Mouse (Mus musculus): ENCODE measurements around the gene Chac1.

Gene Chac1

GRCm38 (mm10) chr2:119327942-119328526 lies 23.0 kb upstream of the Chac1 start:
- no peak for DNase-seq (ENCODE audit: low spot score)

DNA sequence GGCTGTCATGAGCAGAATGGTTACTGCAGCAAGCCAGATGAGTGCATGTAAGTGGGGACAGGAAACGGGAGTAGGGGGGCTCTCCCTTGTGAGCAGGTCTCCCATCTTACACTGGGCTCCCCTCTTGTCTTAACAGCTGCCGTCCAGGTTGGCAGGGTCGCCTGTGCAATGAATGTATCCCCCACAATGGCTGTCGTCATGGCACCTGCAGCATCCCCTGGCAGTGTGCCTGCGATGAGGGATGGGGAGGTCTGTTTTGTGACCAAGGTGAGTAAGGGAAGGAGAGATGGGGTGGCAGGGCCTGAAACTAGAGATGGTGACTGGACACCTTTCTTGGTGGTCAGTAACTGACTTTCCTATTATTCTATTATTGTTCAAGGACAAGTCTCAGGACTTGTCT lies 22.5 kb upstream of the Chac1 start:
- DNase-seq (ENCODE audit: low spot score), result no peak

- DNase-seq (ENCODE audit: low spot score), result no peak
These were observed 21.8 kb upstream of the Chac1 start for GRCm38 (mm10) chr2:119329123-119329817.

- DNase-seq (ENCODE audit: low spot score), result no peak
These were observed 20.2 kb upstream of the Chac1 start for GRCm38 (mm10) chr2:119330795-119331194.

DNA sequence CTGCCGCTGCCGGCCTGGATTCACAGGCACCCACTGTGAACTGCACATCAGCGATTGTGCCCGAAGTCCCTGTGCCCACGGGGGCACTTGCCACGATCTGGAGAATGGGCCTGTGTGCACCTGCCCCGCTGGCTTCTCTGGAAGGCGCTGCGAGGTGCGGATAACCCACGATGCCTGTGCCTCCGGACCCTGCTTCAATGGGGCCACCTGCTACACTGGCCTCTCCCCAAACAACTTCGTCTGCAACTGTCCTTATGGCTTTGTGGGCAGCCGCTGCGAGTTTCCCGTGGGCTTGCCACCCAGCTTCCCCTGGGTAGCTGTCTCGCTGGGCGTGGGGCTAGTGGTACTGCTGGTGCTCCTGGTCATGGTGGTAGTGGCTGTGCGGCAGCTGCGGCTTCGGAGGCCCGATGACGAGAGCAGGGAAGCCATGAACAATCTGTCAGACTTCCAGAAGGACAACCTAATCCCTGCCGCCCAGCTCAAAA lies 18.8 kb upstream of the Chac1 start:
- no peak for DNase-seq (ENCODE audit: low spot score)

- DNase-seq (ENCODE audit: low spot score), result no peak
These were observed 16.9 kb upstream of the Chac1 start for GRCm38 (mm10) chr2:119334135-119334534.

- DNase-seq (ENCODE audit: low spot score), result no peak
These were observed 16.0 kb upstream of the Chac1 start for GRCm38 (mm10) chr2:119334964-119335525.

DNA sequence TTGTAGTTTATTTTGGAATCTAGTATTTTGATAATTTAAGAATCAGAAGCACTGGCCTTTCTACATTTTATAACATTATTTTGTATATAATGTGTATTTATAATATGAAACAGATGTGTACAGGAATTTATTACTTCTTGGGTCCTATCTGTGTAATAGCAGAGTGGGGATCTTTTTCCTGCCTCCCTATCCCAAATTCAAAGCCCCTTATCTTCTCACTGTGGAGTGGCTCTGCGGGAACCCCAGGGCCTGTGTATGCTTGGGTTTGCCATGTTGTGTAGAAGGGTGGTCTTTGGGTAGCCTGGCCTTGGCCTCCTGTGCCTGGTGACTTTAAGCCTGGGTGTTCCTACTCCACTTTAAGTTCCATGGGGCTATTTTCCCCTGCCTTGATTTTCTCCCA lies 15.5 kb upstream of the Chac1 start:
- DNase-seq (ENCODE audit: low spot score), result no peak

DNA sequence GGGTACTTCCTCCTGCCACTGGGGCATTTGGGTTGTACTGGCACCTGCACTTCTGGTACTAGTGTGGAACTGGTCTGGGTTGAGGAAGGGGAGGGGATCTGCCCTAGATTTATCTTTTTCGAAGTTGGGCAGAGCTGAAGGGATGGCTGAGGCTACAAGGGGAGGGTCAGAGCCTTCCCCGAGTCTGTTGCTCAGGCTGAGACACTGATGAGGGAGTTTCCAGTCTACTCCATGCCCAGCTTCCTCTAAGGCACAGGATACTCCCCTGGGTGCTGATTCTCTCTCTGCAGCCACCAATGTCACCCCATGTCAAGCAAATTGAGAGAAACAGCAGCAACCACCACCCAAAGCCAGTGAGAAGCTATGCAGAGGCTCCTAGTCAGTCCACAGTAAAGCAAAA lies 15.0 kb upstream of the Chac1 start:
- no peak for DNase-seq (ENCODE audit: low spot score)

DNA sequence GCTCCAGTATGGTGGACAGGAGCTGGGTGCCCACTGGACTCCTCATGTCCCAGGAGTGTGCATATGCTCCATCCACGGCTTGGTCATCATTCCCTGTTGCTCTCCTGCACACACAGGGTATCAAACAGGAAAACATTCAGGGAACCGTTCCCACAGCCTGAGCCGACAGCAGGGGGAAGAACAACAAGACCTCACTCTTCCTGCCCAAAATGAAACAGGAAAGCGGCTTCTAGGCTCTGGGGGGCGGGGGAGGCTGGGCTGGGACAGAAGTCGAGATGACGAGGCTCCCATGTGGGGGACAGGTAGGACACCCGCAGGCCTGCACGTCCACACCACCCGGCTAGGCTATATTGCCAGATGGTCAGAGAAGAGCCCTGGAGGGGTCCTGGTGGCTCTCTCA lies 14.6 kb upstream of the Chac1 start:
- DNase-seq (ENCODE audit: low spot score), result no peak

- DNase-seq (ENCODE audit: low spot score), result peak; percentile 56
These were observed 13.4 kb upstream of the Chac1 start for GRCm38 (mm10) chr2:119337425-119338265.

DNA sequence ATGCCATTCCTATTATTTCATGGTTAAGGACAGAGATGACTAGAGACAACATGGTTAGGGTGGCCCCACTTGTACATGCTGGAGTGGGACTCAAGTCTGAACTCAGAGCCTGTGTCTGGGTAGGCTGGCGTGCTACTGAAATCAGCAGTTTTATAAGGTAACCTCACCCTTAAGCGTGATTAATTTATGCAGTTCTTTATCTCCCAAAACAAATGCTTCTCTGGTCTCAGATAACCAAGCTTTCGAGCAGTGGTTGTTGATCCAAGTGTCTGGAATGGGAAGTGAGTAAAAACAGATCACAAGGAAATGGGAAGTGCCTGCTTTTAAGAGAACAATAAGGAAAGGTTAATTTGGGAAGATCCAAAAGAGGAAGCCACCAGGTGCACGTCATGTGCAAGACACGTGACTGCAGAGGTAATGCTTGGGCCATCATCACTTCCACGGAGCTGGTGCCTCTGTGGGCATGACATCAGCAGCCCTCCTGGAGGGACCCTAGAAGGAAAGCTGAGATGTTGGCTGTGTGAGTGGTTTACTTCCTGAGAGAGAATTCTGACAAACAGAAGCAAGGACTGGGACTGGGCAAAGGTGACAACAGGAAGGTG lies 6.4 kb upstream of the Chac1 start:
- no peak for DNase-seq (ENCODE audit: low spot score)

GRCm38 (mm10) chr2:119353707-119354106 lies 2.7 kb downstream of the Chac1 start:
- DNase-seq (ENCODE audit: low spot score), result no peak

GRCm38 (mm10) chr2:119355089-119355488 lies 4.1 kb downstream of the Chac1 start:
- no peak for DNase-seq (ENCODE audit: low spot score)

- no peak for DNase-seq (ENCODE audit: low spot score)
These were observed 4.6 kb downstream of the Chac1 start for GRCm38 (mm10) chr2:119355651-119356050.

GRCm38 (mm10) chr2:119356310-119356709 lies 5.3 kb downstream of the Chac1 start:
- no peak for DNase-seq (ENCODE audit: low spot score)

DNA sequence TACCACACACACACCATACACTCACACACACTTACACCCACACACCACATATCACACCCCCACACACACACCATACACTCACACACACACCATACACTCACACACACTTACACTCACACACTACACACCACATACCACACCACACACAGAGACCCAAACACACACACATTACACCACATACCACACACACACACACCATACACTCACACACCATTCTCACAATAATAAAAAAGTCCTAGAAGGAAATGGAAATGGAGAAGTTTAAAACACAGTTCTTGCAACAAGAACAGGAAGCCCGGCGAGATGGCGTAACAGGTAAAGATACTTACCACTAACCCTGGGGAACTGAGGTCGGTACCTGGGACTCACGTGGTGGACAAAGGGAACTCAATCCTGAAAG lies 5.8 kb downstream of the Chac1 start:
- no peak for DNase-seq (ENCODE audit: low spot score)

DNA sequence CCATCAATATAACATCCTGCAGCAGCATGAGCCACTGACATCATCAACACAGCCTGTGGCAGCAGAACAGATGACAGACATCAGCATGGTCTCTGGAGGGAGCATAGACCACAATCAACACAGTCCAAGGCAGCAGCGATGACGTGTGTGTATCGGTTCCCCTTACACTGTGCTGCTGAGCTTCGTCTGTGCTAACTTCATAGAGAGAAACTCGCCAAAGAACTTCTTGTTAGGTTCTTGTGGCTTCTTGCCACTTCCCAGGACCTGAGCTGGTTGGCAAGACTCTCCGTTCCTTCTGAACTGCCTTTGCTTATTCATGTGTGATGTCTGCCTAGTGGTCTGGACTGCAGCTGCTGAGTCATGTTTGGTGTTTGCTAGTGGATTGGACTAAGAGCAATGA lies 7.2 kb downstream of the Chac1 start:
- DNase-seq (ENCODE audit: low spot score), result no peak

DNA sequence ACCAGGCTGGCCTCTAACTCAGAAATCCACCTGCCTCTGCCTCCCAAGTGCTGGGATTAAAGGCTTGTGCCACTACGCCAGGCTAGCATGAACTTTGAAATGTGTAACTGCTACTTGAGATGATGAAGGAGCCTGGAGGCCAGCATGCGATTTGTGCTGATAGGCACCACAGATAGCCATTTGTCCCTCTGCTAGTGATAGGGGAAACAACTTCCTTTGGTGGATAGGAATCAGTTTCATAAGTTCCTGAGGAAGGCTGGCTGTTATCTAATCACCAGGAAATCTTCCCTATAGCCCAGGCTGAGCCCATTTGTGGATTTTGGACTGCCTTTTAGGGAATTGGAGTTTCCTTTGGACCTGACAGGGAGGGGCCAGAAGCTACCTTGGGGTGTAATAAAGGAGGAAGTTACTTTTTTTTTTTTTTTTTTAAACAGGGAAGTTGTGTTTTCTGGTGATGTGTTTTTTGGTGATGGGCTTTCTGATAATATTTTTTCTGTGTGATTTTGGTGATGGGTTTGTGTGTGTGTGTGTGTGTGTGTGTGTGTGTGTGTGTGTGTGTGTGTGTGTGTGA lies 8.8 kb downstream of the Chac1 start:
- no peak for DNase-seq (ENCODE audit: low spot score)

- DNase-seq (ENCODE audit: low spot score), result no peak
These were observed 13.9 kb downstream of the Chac1 start for GRCm38 (mm10) chr2:119364969-119365368.

GRCm38 (mm10) chr2:119367346-119367745 lies 16.3 kb downstream of the Chac1 start:
- DNase-seq (ENCODE audit: low spot score), result no peak

DNA sequence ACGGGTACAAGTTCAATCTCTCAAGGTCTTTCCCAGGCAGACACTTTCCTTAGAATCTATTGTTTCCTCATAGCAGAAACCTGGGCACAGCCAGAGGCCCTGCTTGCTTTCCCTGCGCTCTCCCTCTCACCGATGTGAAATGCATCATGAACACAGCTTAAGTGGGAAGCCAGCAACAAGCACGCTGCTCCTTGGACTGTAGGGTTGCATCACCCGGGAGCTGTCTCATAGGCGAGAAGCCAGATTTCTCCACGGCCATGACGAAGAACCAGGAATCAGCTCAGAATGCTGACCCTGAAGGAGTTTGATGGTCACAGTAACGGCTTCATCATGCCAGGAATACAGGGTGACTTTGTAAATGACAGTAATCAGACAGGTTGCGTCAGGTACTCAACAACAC lies 19.1 kb downstream of the Chac1 start:
- DNase-seq (ENCODE audit: low spot score), result no peak

Measured in layer of hippocampus, adult 9-10 months (tissue).